Mouse (Mus musculus) midbrain, embryonic 16.5 days (tissue): Measurements from ENCODE around the gene Rab11b. TPM values are rescaled to one million over a fixed set of nuclear protein-coding genes. Genes with fewer than 3 reads are reported as not detected.

Source experiments
- ATAC-seq: fragments of 200-750 bp; cut with Nextera tagmentation; 2 replicates; pipeline ENCODE4 v1.8.0; 2017; ENCODE audit warnings: moderate TSS enrichment
- H3K27ac ChIP-seq: fragments of 300-500 bp; sonication (generic); 2 replicates; pipeline ENCODE4 v1.5.1; 2014; ENCODE audit warnings: mild to moderate bottlenecking, low read length, mixed read lengths
- H3K27me3 ChIP-seq: fragments of 300-500 bp; sonication (generic); 2 replicates; pipeline ENCODE4 v1.6.1; 2014; ENCODE audit warnings: low read depth, low read length, mixed read lengths; ENCODE audit not compliant: control insufficient read depth, insufficient read depth
- H3K36me3 ChIP-seq: fragments of 300-500 bp; sonication (generic); 2 replicates; pipeline ENCODE4 v1.6.1; 2014; ENCODE audit warnings: mild to moderate bottlenecking, low read length, moderate library complexity, mixed read lengths; ENCODE audit not compliant: control insufficient read depth, insufficient read depth
- H3K4me1 ChIP-seq: fragments of 300-500 bp; sonication (generic); 2 replicates; pipeline ENCODE4 v1.6.1; 2014; ENCODE audit warnings: mild to moderate bottlenecking, low read length, mixed read lengths; ENCODE audit not compliant: control insufficient read depth, insufficient read depth
- H3K4me2 ChIP-seq: fragments of 300-500 bp; sonication (generic); 2 replicates; pipeline ENCODE4 v1.6.1; 2014; ENCODE audit warnings: mild to moderate bottlenecking, low read length, mixed read lengths
- H3K4me3 ChIP-seq: fragments of 300-500 bp; sonication (generic); 2 replicates; pipeline ENCODE4 v1.5.1; 2014; ENCODE audit warnings: low read depth, mild to moderate bottlenecking, low read length, moderate library complexity, mixed read lengths
- H3K9ac ChIP-seq: fragments of 300-500 bp; sonication (generic); 2 replicates; pipeline ENCODE4 v1.6.1; 2014; ENCODE audit warnings: low read depth, low read length, mixed read lengths
- H3K9me3 ChIP-seq: fragments of 300-500 bp; sonication (generic); replicated peaks from 2 replicates; pipeline ENCODE4 v1.6.1; 2014; ENCODE audit warnings: mild to moderate bottlenecking, low read length, mixed read lengths; ENCODE audit not compliant: control insufficient read depth, poor library complexity, severe bottlenecking
- WGBS: fragments of 180-500 bp; shearing (Covaris S2); extraction: QIAGEN DNeasy Blood & Tissue Kit; methylation state at CpG from one replicate; pipeline ENCODE4 v1.1.7; 2014; 5-methylcytosine and 5-hydroxymethylcytosine counted together
- polyA plus RNA-seq: library from polyadenylated mRNA; unstranded; fragments of >200 nt; fragmentation: Nextera tagmentation; extraction: Ambion mirVana; gene quantifications from 2 replicates; pipeline ENCODE4 v1.2.1, GENCODE M21; 2015

The Rab11b gene
- 503 and 519 TPM in 2 replicates for polyA plus RNA-seq

- 3% methylated on average over 35 of the region's 35 CpGs for WGBS
These were observed at the start of gene Rab11b for GRCm38 (mm10) chr17:33760255-33761165. Gene Rab11b (minus strand): TSS chr17:33760530.

GRCm38 (mm10) chr17:33808192-33808591 is 47.9 kb upstream of the Rab11b start:
- Histone ChIP-seq H3K27me3 (no peaks in the 10 kb centered on the region; the same call in 1 of the 2 replicates), H3K36me3 (no peaks in the 10 kb centered on the region), H3K4me3 (no peak overlapping the region), H3K9ac (no peak overlapping the region), H3K4me2 (no peak overlapping the region), H3K27ac (no peak overlapping the region), H3K4me1 (no peaks in the 10 kb centered on the region), H3K9me3 (no peaks in the 10 kb centered on the region)
- no peak for ATAC-seq
- WGBS, result 50% methylated on average over 10 of the region's 10 CpGs

More at GRCm38 (mm10) chr17:33760255-33761165, at the start of gene Rab11b:
- H3K27me3 ChIP-seq, result no peaks in the 10 kb centered on the region
- H3K4me2 ChIP-seq, result peak within 1 kb of the TSS; percentile 80
- peak; percentile 99 for ATAC-seq
- peaks cover 36% of the 10 kb centered on the region for H3K4me1 ChIP-seq
- H3K4me3 ChIP-seq, result peak within 1 kb of the TSS; percentile 82
- peak within 1 kb of the TSS; percentile 98 for H3K27ac ChIP-seq
- no peaks in the 10 kb centered on the region for H3K9me3 ChIP-seq
- no peaks in the 10 kb centered on the region for H3K36me3 ChIP-seq
- H3K9ac ChIP-seq, result peak within 1 kb of the TSS; percentile 93

GRCm38 (mm10) chr17:33807181-33807888 is 47.0 kb upstream of the Rab11b start:
- H3K9ac ChIP-seq, result no peak overlapping the region
- H3K27ac ChIP-seq, result no peak overlapping the region
- no peak overlapping the region for H3K4me2 ChIP-seq
- H3K27me3 ChIP-seq, result no peaks in the 10 kb centered on the region; the same call in 1 of the 2 replicates
- H3K4me1 ChIP-seq, result no peaks in the 10 kb centered on the region
- ATAC-seq, result no peak
- WGBS, result 55% methylated on average over 8 of the region's 9 CpGs
- H3K36me3 ChIP-seq, result no peaks in the 10 kb centered on the region
- H3K9me3 ChIP-seq, result no peaks in the 10 kb centered on the region
- no peak overlapping the region for H3K4me3 ChIP-seq

GRCm38 (mm10) chr17:33804745-33805144 is 44.4 kb upstream of the Rab11b start:
- no peaks in the 10 kb centered on the region; the same call in 1 of the 2 replicates for H3K27me3 ChIP-seq
- H3K9ac ChIP-seq, result no peak overlapping the region
- no peak overlapping the region for H3K4me2 ChIP-seq
- ATAC-seq, result no peak
- H3K9me3 ChIP-seq, result no peaks in the 10 kb centered on the region
- whole genome bisulfite sequencing, result 57% methylated on average over 1 of the region's 1 CpGs
- H3K4me3 ChIP-seq, result no peak overlapping the region
- H3K36me3 ChIP-seq, result no peaks in the 10 kb centered on the region
- no peaks in the 10 kb centered on the region for H3K4me1 ChIP-seq
- H3K27ac ChIP-seq, result no peak overlapping the region

GRCm38 (mm10) chr17:33804205-33804604 is 43.9 kb upstream of the Rab11b start:
- Histone ChIP-seq H3K9me3 (no peaks in the 10 kb centered on the region), H3K4me2 (no peak overlapping the region), H3K36me3 (no peaks in the 10 kb centered on the region), H3K27me3 (no peaks in the 10 kb centered on the region; the same call in 1 of the 2 replicates), H3K9ac (no peak overlapping the region), H3K27ac (no peak overlapping the region), H3K4me3 (no peak overlapping the region), H3K4me1 (no peaks in the 10 kb centered on the region)
- 57% methylated on average over 4 of the region's 4 CpGs for WGBS
- ATAC-seq, result no peak

GRCm38 (mm10) chr17:33802221-33802620 is 41.9 kb upstream of the Rab11b start:
- Histone ChIP-seq H3K4me1 (no peaks in the 10 kb centered on the region), H3K27ac (no peak overlapping the region), H3K36me3 (no peaks in the 10 kb centered on the region), H3K4me3 (no peak overlapping the region), H3K9me3 (no peaks in the 10 kb centered on the region), H3K9ac (no peak overlapping the region), H3K4me2 (no peak overlapping the region), H3K27me3 (no peaks in the 10 kb centered on the region; the same call in 1 of the 2 replicates)
- ATAC-seq, result no peak
- 3% methylated on average over 2 of the region's 2 CpGs for WGBS

- no peak for ATAC-seq
- Histone ChIP-seq H3K4me2 (no peak overlapping the region), H3K4me1 (no peaks in the 10 kb centered on the region), H3K27me3 (no peaks in the 10 kb centered on the region), H3K36me3 (no peaks in the 10 kb centered on the region), H3K9ac (no peak overlapping the region), H3K9me3 (no peaks in the 10 kb centered on the region), H3K27ac (no peak overlapping the region), H3K4me3 (no peak overlapping the region)
- 77% methylated on average over 1 of the region's 1 CpGs for WGBS
These were observed 38.9 kb upstream of the Rab11b start for GRCm38 (mm10) chr17:33799277-33799676.

- no peaks in the 10 kb centered on the region for H3K36me3 ChIP-seq
- H3K9me3 ChIP-seq, result no peaks in the 10 kb centered on the region
- H3K4me1 ChIP-seq, result no peaks in the 10 kb centered on the region
- no peak overlapping the region for H3K4me2 ChIP-seq
- no peak for ATAC-seq
- no peaks in the 10 kb centered on the region for H3K27me3 ChIP-seq
- 50% methylated on average over 3 of the region's 3 CpGs for WGBS
- H3K27ac ChIP-seq, result no peak overlapping the region
- no peak overlapping the region for H3K9ac ChIP-seq
- no peak overlapping the region for H3K4me3 ChIP-seq
These were observed 38.0 kb upstream of the Rab11b start for GRCm38 (mm10) chr17:33798306-33798705.

- ATAC-seq, result no peak
- H3K4me1 ChIP-seq, result no peaks in the 10 kb centered on the region
- H3K27ac ChIP-seq, result no peak overlapping the region
- no peak overlapping the region for H3K4me3 ChIP-seq
- H3K4me2 ChIP-seq, result no peak overlapping the region
- H3K9me3 ChIP-seq, result no peaks in the 10 kb centered on the region
- no peak overlapping the region for H3K9ac ChIP-seq
- WGBS, result 83% methylated on average over 4 of the region's 4 CpGs
- H3K36me3 ChIP-seq, result no peaks in the 10 kb centered on the region
- no peaks in the 10 kb centered on the region for H3K27me3 ChIP-seq
These were observed 28.4 kb upstream of the Rab11b start for GRCm38 (mm10) chr17:33788732-33789131.
